Mouse (Mus musculus): ENCODE measurements around the gene Utp3. TPM values are rescaled to one million over a fixed set of nuclear protein-coding genes. Genes with fewer than 3 reads are reported as not detected.

The Utp3 gene
- polyA plus RNA-seq (2015; fragmentation: Nextera tagmentation; extraction: Ambion mirVana), result 43.5 and 45.1 TPM in 2 replicates

DNA sequence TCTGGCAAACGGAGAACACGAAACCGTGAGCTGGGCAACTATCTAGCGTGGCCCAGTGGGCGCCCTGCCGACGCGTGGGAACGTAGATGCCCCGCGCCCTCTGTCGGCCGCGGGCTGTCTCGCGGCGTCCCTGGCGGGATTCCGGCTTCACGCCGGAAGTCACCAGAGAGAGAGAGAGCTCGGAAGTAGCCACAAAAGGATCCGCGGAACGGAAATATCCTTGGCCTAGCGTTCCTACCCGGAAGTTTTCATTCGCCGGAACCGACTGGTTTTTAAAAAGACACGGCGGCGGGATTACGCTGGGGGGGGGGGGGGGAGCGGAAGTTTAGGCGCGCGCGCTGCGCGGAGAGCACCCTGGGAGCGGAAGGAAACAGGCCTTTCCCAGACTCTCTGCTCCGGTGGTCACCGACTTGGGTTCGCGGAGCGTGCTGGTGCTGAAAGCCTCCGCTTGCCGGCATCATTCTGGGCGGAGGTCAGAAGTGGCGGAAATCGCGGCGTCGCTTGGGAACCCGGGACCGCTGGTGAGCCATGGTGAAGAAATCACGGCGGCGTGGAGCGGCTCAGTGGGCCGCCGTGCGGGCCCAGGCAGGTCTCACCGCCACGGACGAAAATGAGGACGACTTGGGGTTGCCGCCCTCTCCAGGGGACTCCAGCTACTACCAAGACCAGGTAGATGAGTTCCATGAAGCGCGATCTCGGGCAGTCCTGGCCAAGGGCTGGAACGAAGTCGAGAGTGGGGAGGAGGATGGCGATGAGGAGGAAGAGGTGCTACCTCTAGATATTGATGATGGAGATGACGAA, at the start of gene Utp3:
Gene Utp3 (plus strand): TSS at position 377 of the 801 bp plus-strand sequence.

DNA sequence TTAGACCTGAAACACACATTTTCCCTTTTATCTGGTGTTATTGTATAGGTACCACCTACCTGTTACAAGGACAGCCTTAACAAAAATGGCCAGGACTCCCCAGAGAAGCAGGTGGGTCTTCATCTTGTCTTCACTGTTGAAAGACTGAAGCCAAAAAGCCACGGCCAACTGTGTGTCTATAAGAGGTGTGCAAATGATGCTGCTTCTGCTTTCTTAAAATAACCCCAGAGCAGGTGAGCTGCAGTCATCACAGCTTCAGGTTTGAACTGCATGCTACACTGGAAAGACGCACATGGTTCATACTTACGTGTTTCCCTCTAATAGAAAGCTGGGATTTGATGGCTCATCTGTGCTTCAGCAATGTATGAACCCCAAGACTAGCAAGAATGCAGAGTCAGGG, 26.6 kb upstream of the Utp3 start, which contains the start of gene Jchain:
Gene Jchain (minus strand): TSS at position 235 of the 400 bp plus-strand sequence.

DNA sequence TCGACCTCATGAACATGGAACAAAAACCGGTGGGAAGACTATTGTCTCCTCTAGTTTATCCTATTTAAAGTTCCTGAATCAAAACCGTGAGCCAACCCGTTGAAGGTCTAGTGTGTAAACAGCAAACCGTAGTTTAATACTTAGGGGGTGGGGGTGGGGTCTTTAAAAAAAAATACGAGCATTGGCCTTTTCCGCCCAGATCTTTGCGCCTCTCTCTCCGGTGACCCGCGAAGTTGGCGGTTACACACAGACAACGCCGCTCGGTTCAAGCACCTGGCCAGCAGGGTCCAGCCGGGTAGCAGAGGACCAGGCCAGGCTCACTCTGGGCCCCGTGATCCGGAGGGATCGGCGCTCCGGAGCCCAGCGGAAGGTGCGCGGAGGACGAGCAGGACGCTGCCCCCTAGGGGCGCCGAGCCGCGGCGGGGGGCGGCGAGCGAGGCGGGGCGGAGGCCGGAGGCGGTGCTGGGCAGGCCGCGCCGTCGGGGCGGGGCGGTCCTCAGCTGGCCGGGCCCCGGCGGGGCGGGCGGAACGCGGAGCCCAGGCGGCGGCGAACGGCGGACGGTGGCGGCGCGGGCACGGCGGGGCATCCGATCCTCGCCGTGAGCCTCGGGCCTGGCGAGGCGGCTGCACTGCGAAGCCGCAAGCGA, 10.4 kb downstream of the Utp3 start, which contains the start of gene Rufy3:
Gene Rufy3 (plus strand): TSS at position 540 of the 647 bp plus-strand sequence.

Other genes with a start within 250 kb of the Utp3 start
- gene Prol1, start 237.2 kb upstream of the Utp3 start, polyA plus RNA-seq (2015; fragmentation: Nextera tagmentation; extraction: Ambion mirVana), result not detected in 2 replicates
- not detected in 2 replicates for gene Amtn, start 178.4 kb upstream of the Utp3 start, polyA plus RNA-seq (2015; fragmentation: Nextera tagmentation; extraction: Ambion mirVana)
- not detected in 2 replicates for gene Ambn, start 98.5 kb upstream of the Utp3 start, polyA plus RNA-seq (2015; fragmentation: Nextera tagmentation; extraction: Ambion mirVana)
- not detected in 2 replicates for gene Enam, start 66.5 kb upstream of the Utp3 start, polyA plus RNA-seq (2015; fragmentation: Nextera tagmentation; extraction: Ambion mirVana)
- 0.24 TPM in 1 of 2 replicates, not detected in the other for gene Jchain, start 26.6 kb upstream of the Utp3 start, polyA plus RNA-seq (2015; fragmentation: Nextera tagmentation; extraction: Ambion mirVana)
- 4.5 and 5.1 TPM in 2 replicates for gene Rufy3, start 10.6 kb downstream of the Utp3 start, polyA plus RNA-seq (2015; fragmentation: Nextera tagmentation; extraction: Ambion mirVana)
- 36.8 and 37.5 TPM in 2 replicates for gene Grsf1, start 121.7 kb downstream of the Utp3 start, polyA plus RNA-seq (2015; fragmentation: Nextera tagmentation; extraction: Ambion mirVana)
- 7.7 and 8.9 TPM in 2 replicates for gene Mob1b, start 166.4 kb downstream of the Utp3 start, polyA plus RNA-seq (2015; fragmentation: Nextera tagmentation; extraction: Ambion mirVana)
- 105 and 129 TPM in 2 replicates for gene Dck, start 210.5 kb downstream of the Utp3 start, polyA plus RNA-seq (2015; fragmentation: Nextera tagmentation; extraction: Ambion mirVana)

Data from spleen, postnatal 0 days (tissue).